Mouse (Mus musculus) hindbrain, embryonic 10.5 days (tissue): ENCODE measurements around the gene Tmem179. TPM values are rescaled to one million over a fixed set of nuclear protein-coding genes. Genes with fewer than 3 reads are reported as not detected.

Experiments used
- DNase-seq: peaks from one replicate; pipeline ENCODE4 v3.0.0-alpha.2; 2017; ENCODE audit warnings: low spot score
- H3K27ac ChIP-seq: fragments of 300-500 bp; sonication (generic); 2 replicates; pipeline ENCODE4 v1.5.1; 2016; ENCODE audit warnings: mild to moderate bottlenecking, moderate library complexity
- H3K27me3 ChIP-seq: fragments of 300-500 bp; sonication (generic); 2 replicates; pipeline ENCODE4 v1.6.1; 2016; ENCODE audit warnings: mild to moderate bottlenecking; ENCODE audit not compliant: poor library complexity, insufficient read depth, severe bottlenecking
- H3K36me3 ChIP-seq: fragments of 300-500 bp; sonication (generic); 2 replicates; pipeline ENCODE4 v1.6.1; 2016; ENCODE audit warnings: mild to moderate bottlenecking, moderate library complexity
- H3K4me1 ChIP-seq: fragments of 300-500 bp; sonication (generic); replicated peaks from 2 replicates; pipeline ENCODE4 v1.6.1; 2016; ENCODE audit warnings: mild to moderate bottlenecking
- H3K4me3 ChIP-seq: fragments of 300-500 bp; sonication (generic); 2 replicates; pipeline ENCODE4 v1.5.1; 2016; ENCODE audit warnings: mild to moderate bottlenecking, moderate library complexity
- H3K9me3 ChIP-seq: fragments of 300-500 bp; sonication (generic); 2 replicates; pipeline ENCODE4 v1.6.1; 2016; ENCODE audit warnings: mild to moderate bottlenecking, moderate library complexity
- WGBS: fragments of 180-500 bp; shearing (Covaris S2); methylation state at CpG from one replicate; pipeline ENCODE4 v1.1.7; 2016; 5-methylcytosine and 5-hydroxymethylcytosine counted together
- polyA plus RNA-seq: library from polyadenylated mRNA; unstranded; fragments of >200 nt; fragmentation: Nextera tagmentation; extraction: Ambion mirVana; gene quantifications from 2 replicates; pipeline ENCODE4 v1.2.1, GENCODE M21; 2016

Gene Tmem179
- polyA plus RNA-seq, result 2.9 and 7.2 TPM in 2 replicates

DNA sequence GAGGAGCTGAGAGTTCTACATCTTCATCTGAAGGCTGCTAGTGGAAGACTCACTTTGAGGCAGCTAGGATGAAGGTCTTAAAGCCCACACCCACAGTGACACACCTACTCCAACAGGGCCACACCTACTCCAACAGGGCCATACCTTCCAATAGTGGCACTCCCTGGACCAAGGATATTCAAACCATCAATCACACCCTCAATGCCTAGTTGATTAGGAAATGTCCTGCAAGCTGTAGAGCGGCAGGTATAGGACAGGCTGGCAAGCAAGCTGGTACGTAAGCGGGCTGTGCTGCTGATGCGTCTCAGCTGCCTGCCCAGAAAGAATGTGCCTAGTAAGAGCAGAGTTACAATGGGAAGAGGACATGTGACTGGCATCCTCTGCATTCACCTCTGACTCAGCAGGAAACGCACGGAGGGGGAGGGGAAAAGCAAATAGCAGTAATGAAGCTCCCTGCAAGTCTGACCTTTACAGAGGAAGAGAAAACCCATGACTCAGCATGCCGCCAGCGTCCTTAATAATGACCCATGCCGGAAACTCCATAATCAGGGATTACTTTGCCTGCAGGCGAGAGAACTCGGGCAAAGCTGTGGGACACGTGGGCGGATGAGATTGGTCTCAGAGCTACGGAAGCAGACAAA lies at the start of gene Tmem179:
Gene Tmem179, minus strand, starts transcription at position 51 of the 641 bp plus-strand sequence.
- H3K27ac ChIP-seq, result peak within 1 kb of the TSS; percentile 13; the same call in 1 of the 2 replicates
- H3K4me3 ChIP-seq, result no peak within 1 kb of the TSS
- DNase-seq, result peak; percentile 74

GRCm38 (mm10) chr12:112563011-112563410 lies 46.5 kb upstream of the Tmem179 start:
- H3K4me1 ChIP-seq, result peaks cover 25% of the 10 kb centered on the region
- H3K27ac ChIP-seq, result no peak overlapping the region
- peaks cover 7% of the 10 kb centered on the region; the same call in 1 of the 2 replicates for H3K27me3 ChIP-seq
- H3K9me3 ChIP-seq, result no peaks in the 10 kb centered on the region
- H3K4me3 ChIP-seq, result no peak overlapping the region
- no peaks in the 10 kb centered on the region for H3K36me3 ChIP-seq
- DNase-seq, result no peak
- WGBS, result 90% methylated on average over 6 of the region's 6 CpGs

More for the DNA sequence above, at the start of gene Tmem179:
- Histone ChIP-seq H3K27me3 (peaks cover 29% of the 10 kb centered on the region), H3K4me1 (peaks cover 27% of the 10 kb centered on the region), H3K36me3 (no peaks in the 10 kb centered on the region), H3K9me3 (no peaks in the 10 kb centered on the region)
- WGBS, result 16% methylated on average over 14 of the region's 14 CpGs

DNA sequence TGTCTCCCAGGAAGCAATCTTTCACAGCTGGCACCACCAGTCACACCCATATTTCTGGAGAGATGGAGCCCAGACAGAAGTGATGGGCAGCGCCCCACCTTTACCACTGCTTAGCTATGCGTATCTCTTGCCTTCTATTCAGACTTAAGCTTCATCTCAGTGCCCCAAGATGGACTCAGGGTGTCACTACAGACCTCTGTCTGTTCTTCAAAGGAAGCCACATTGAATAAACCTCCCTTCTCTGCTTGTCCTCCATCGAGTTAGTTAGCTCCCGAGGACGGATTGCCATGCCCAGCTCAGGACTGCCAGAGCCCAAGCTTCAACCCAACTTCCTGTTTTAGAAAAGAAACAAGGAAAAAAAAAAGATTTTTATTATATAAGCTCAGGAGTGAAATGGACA lies 45.9 kb upstream of the Tmem179 start:
- peaks cover 7% of the 10 kb centered on the region; the same call in 1 of the 2 replicates for H3K27me3 ChIP-seq
- no peak overlapping the region for H3K4me3 ChIP-seq
- peaks cover 25% of the 10 kb centered on the region for H3K4me1 ChIP-seq
- H3K9me3 ChIP-seq, result no peaks in the 10 kb centered on the region
- 81% methylated on average over 5 of the region's 5 CpGs for whole genome bisulfite sequencing
- H3K36me3 ChIP-seq, result no peaks in the 10 kb centered on the region
- H3K27ac ChIP-seq, result no peak overlapping the region
- DNase-seq, result no peak

DNA sequence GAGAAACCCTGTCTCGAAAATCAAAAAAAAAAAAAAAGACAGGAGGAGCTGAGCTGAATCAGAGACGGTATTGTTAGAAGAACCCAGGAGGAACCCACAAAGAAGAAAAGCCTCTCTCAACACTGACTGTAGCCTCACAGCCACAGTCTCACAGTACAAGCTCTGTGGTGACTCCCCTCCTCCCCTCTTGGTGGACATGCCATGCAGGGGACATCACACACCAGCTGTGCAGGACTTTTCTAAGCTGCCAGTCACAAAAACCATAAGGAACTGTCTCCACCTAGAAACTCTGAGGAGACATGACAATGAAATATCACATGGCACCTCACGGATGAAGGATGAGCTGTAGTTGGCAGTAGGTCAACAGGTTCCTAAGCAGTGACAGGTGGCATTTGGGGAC lies 44.6 kb upstream of the Tmem179 start:
- no peak overlapping the region for H3K27ac ChIP-seq
- H3K4me3 ChIP-seq, result no peak overlapping the region
- H3K27me3 ChIP-seq, result peaks cover 13% of the 10 kb centered on the region
- peaks cover 29% of the 10 kb centered on the region for H3K4me1 ChIP-seq
- no peaks in the 10 kb centered on the region for H3K9me3 ChIP-seq
- WGBS, result 67% methylated on average over 3 of the region's 3 CpGs
- no peak for DNase-seq
- H3K36me3 ChIP-seq, result no peaks in the 10 kb centered on the region

GRCm38 (mm10) chr12:112560176-112560797 lies 43.7 kb upstream of the Tmem179 start:
- 41% methylated on average over 5 of the region's 5 CpGs for WGBS
- H3K4me1 ChIP-seq, result peaks cover 24% of the 10 kb centered on the region
- DNase-seq, result no peak

DNA sequence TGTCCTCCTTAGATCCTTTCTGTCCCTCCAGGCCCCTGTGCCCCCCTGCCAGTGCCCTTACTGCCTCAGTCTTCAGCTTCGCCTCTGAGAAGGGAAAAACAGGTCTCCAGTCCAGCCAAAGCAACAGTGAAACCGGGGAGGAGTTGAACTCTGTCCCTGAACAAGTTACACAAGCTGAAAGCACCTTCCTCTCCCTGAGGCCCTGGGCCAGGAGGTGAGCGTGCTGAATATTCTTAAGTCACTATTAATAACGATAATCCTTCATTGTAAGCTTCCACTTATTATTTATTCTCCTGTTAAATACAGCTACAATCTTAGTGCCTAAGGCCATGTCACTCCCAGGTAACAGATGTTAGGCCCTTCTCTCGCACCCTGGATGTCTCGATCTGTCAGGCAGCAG lies 43.1 kb upstream of the Tmem179 start:
- Histone ChIP-seq H3K36me3 (no peaks in the 10 kb centered on the region), H3K27ac (no peak overlapping the region), H3K9me3 (no peaks in the 10 kb centered on the region), H3K27me3 (peaks cover 13% of the 10 kb centered on the region; the same call in 1 of the 2 replicates), H3K4me3 (no peak overlapping the region), H3K4me1 (peaks cover 18% of the 10 kb centered on the region)
- no peak for DNase-seq
- 72% methylated on average over 6 of the region's 6 CpGs for WGBS

More at GRCm38 (mm10) chr12:112560176-112560797, 43.7 kb upstream of the Tmem179 start:
- H3K27ac ChIP-seq, result no peak overlapping the region
- H3K9me3 ChIP-seq, result no peaks in the 10 kb centered on the region
- H3K4me3 ChIP-seq, result no peak overlapping the region
- peaks cover 13% of the 10 kb centered on the region; the same call in 1 of the 2 replicates for H3K27me3 ChIP-seq
- no peaks in the 10 kb centered on the region for H3K36me3 ChIP-seq

- WGBS, result 40% methylated on average over 3 of the region's 3 CpGs
- no peak overlapping the region for H3K27ac ChIP-seq
Observed at GRCm38 (mm10) chr12:112559231-112559630, 42.7 kb upstream of the Tmem179 start.

DNA sequence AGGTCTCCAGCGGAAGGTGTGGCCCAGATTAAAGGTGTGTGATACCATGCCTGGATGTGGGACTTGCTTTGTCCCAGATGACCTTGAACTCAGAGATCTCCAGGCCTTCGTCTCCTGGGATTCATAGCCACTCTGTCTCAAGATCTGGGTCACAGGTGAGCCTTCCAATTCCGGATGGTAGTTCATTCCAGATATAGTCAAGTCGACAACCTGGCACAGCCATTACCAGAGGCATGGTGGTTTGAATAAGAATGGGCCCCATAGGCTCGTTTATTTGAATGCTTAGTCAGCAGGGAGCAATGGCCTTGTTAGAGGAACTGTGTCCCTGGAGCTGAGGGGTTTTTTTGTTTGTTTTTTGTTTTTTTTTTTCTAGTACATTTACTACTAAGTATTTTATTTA lies 40.7 kb upstream of the Tmem179 start:
- peaks cover 22% of the 10 kb centered on the region for H3K27me3 ChIP-seq
- DNase-seq, result no peak
- 83% methylated on average over 5 of the region's 5 CpGs for WGBS

More at GRCm38 (mm10) chr12:112559231-112559630, 42.7 kb upstream of the Tmem179 start:
- Histone ChIP-seq H3K9me3 (no peaks in the 10 kb centered on the region), H3K4me1 (peaks cover 16% of the 10 kb centered on the region; the same call in 1 of the 2 replicates), H3K4me3 (no peak overlapping the region), H3K27me3 (peaks cover 13% of the 10 kb centered on the region; the same call in 1 of the 2 replicates), H3K36me3 (no peaks in the 10 kb centered on the region)
- DNase-seq, result no peak

GRCm38 (mm10) chr12:112556531-112557060 lies 40.0 kb upstream of the Tmem179 start:
- Histone ChIP-seq H3K27ac (no peak overlapping the region), H3K27me3 (peaks cover 22% of the 10 kb centered on the region), H3K4me1 (peaks cover 33% of the 10 kb centered on the region), H3K4me3 (no peak overlapping the region), H3K36me3 (no peaks in the 10 kb centered on the region), H3K9me3 (no peaks in the 10 kb centered on the region)
- 69% methylated on average over 9 of the region's 9 CpGs for WGBS
- DNase-seq, result no peak

More for the DNA sequence above, 40.7 kb upstream of the Tmem179 start:
- Histone ChIP-seq H3K4me1 (peaks cover 27% of the 10 kb centered on the region), H3K9me3 (no peaks in the 10 kb centered on the region), H3K27ac (no peak overlapping the region), H3K36me3 (no peaks in the 10 kb centered on the region), H3K4me3 (no peak overlapping the region)

DNA sequence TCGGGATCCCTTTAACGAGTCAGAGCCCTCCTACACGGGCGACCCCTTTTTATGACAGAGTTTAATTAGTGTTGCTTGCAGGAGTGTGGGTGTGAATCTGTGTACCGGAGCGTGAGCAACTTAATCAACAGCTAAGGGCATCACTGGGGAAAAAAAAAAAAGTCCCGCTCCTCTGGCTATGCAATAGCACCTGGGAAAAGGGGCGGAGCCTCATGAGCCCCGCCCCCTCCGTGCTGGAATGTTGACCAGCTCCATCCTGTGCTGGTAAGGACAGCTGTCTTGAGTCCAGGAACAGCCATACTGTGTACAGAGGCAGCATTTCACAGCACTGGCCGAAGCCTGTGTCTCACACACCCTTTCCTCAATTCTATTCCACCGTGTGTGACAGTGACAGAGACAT lies 38.4 kb upstream of the Tmem179 start:
- no peak overlapping the region for H3K4me3 ChIP-seq
- no peak overlapping the region for H3K27ac ChIP-seq
- DNase-seq, result no peak
- no peaks in the 10 kb centered on the region for H3K36me3 ChIP-seq
- H3K9me3 ChIP-seq, result no peaks in the 10 kb centered on the region
- peaks cover 33% of the 10 kb centered on the region for H3K27me3 ChIP-seq
- H3K4me1 ChIP-seq, result peaks cover 44% of the 10 kb centered on the region
- 40% methylated on average over 12 of the region's 12 CpGs for WGBS

DNA sequence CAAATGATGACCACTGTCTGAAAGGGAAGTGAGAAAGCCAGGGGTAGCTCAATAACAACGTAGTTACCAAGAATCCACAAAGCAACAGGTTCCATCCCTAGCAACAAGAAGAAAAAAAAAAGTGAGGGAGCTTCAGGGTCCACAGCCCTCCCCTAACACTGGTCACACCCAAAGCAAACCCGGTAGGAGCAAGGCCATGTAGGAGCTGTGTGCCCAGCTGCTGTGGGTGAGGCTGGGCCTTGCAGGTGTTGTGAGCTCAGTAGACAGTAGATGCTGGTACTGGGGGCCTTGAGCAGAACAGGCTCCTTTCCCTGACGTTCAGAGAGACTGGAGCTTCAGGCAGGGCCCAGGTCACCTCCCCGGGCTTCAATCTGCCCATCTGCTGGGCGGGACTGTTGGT lies 36.0 kb upstream of the Tmem179 start:
- Histone ChIP-seq H3K4me1 (peaks cover 38% of the 10 kb centered on the region), H3K9me3 (no peaks in the 10 kb centered on the region), H3K4me3 (peak overlapping the region; percentile 12; the same call in 1 of the 2 replicates), H3K27me3 (peaks cover 27% of the 10 kb centered on the region), H3K27ac (peak overlapping the region; percentile 87), H3K36me3 (no peaks in the 10 kb centered on the region)
- no peak for DNase-seq
- 65% methylated on average over 5 of the region's 5 CpGs for WGBS

DNA sequence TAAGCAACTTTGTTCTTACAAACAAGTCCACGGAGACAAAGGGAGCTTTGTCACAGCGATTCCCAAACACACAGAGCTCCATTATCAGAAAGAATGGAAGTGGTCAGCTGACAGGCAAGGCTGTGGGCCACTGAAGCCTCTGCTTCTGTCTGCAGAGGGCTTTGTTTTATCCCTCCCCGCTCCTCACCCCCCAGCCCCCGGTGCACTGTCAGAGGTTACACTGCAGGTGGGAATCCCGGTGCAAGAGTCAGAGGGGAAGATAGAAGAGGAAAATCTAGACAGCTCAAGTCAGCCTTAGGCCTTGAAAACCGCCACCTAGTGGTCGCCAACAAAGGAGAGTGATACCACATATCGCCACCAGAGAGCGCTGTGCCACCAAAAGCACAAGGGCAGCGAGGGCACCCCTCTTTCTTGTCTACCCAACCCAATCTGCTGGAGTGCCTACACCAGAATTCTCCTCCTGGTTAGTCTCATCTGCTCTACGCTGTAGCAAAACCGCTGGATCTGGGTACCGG lies 35.4 kb upstream of the Tmem179 start:
- H3K4me1 ChIP-seq, result peaks cover 38% of the 10 kb centered on the region
- 6% methylated on average over 13 of the region's 13 CpGs for WGBS
- no peaks in the 10 kb centered on the region for H3K36me3 ChIP-seq
- H3K27ac ChIP-seq, result peak overlapping the region; percentile 87
- peaks cover 27% of the 10 kb centered on the region for H3K27me3 ChIP-seq
- no peaks in the 10 kb centered on the region for H3K9me3 ChIP-seq
- DNase-seq, result peak; percentile 93
- peak overlapping the region; percentile 12 for H3K4me3 ChIP-seq

DNA sequence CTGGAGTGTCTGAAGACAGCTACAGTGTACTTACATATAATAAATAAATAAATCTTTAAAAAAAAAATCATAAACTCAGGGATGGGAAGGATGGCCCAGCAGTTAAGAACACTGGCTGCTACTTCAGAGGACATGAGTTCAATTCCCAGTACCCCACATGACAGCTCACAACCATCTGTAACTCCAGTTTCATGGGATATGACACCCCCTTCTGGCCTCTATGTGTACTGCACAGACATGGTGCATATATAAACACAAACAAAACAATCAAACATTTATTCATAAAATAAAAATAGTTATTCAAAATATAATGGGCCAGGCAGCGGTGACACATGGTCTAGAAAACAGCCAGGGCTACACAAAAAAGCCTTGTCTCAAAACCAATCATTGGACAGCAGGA lies 32.7 kb upstream of the Tmem179 start:
- H3K9me3 ChIP-seq, result no peaks in the 10 kb centered on the region
- DNase-seq, result no peak
- no peak overlapping the region for H3K27ac ChIP-seq
- no peaks in the 10 kb centered on the region for H3K36me3 ChIP-seq
- peaks cover 54% of the 10 kb centered on the region for H3K4me1 ChIP-seq
- H3K4me3 ChIP-seq, result no peak overlapping the region
- WGBS, result 97% methylated on average over 1 of the region's 1 CpGs
- H3K27me3 ChIP-seq, result peaks cover 28% of the 10 kb centered on the region
